Mouse (Mus musculus) right cerebral cortex, postnatal 4 days (tissue): Measurements from ENCODE around the gene Mfsd2a.

ENCODE experiments used
- DNase-seq: peaks from one replicate; pipeline ENCODE4 v3.0.0-alpha.2; 2022

The Mfsd2a gene

DNA sequence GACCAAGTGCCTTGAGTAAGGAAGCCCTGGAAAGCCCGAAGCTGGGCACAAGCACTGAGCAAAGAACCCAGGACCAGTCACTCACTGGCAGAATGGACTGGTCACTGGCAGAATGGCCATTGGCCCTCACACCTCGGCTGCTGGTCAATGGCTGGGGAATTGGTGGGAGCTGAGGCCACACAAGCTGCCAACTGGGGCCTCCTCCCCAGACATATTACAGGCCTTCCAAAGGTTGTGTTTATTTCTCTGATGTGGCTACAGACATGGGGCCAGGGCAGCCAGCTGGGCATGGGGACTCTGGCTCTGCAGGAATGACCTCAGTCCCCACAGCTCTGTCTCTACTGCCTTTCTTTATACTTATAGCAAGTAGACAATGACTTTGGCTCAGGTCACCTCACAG, 17.9 kb upstream of the Mfsd2a start:
- no peak for DNase-seq

DNA sequence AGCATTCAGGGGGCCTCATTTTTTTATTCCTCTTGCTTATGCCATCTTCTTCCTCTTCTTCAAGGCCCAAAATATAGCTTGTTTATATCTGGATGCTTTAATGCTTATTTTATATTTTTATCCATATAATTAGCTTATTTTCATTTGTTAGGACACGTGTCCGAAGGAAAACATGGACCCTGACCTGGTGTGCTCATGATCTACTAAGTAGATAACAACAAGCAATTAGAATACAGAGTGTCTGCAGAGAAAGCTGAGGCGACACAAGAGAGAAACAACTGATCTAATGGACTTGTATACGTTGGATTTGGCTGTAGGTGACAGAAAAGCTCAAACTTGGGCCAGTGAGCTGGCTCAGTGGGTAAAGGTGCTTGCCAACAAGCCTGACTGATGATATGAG, 15.9 kb upstream of the Mfsd2a start:
- DNase-seq: no peak

DNA sequence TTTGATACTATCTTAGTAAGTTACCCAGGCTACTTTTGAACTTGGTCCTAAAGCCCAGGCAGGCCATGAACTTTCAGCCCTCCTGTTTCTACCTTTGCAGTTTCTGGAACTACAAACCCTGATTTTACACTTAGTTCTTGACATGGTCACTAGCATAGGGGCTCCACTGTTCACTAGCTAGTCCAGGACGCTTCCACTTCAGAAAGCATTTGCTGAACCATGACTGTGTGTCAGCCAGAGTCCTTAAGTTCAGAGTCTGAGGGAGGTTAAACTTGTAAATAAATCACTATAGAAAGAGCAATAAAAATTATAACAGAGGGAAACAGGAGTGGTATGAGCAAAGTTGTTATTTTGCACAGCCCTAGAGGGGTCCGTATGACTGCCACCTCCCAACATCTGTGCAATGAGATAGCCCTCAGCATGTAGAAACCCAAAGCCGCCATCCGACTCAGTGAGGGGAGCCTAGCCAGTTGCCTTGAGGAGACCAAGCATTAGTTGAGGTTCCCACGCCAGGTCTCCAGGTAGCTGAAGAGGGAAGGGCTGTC, 14.1 kb upstream of the Mfsd2a start:
- no peak for DNase-seq

DNA sequence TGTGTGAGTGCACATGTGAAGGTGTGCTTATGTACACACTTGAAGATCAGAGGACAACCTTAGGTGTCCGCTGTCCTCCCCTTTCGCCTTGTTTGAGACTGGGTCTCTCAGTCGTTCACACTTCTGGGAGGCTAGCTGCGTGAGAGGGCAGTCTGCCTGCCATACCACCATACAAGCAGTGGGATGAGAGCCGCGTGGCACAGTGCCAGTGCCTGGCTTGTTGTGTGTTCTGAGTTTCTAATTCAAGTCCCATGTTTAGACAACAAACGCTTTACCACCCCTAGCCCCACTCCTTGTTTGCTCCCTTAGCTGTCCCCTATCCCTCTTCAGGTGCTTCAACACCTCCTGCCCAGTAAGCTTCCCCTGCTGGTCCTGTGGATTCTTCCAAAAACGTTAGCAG, 11.1 kb upstream of the Mfsd2a start:
- no peak for DNase-seq

DNA sequence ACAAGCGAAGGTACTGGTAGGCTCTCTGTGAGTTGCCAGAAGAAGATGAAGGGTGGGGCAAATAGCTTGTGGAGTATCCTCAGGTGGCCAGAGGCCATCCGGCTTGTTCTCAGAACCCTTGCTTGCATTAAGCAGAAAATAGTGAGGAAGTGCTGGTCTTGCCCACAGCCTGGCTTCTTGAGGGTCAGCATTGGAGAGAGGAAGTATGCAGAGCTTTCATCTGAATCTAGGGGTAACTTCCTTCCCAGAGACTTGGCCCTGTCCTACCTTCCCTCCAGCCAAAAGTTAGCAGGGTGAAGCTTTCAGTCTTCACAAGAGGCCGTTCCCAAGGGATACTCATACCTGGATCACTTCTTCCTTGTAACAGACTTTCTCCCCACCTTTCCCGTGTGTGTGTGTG, 10.7 kb upstream of the Mfsd2a start:
- no peak for DNase-seq

DNA sequence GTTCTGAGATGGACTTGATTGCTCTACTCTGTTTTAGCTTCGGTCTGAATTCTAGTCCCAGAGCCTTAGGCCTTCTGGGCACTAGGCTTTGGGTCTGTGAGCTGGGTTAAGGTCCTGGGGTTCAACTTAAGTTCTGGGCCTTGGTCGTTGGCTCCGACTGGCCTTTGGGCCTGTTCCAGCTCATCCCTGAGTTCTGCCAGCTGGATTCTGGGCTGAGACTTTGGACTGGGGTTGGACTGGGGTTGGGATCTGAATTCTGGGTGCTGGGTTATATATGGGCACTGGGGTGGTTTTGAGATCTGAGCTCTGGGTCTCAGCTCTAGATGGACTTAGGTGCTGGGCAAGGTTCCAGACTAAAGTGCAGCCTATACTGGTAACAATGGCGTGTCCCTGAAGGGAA, 10.2 kb upstream of the Mfsd2a start:
- no peak for DNase-seq

DNA sequence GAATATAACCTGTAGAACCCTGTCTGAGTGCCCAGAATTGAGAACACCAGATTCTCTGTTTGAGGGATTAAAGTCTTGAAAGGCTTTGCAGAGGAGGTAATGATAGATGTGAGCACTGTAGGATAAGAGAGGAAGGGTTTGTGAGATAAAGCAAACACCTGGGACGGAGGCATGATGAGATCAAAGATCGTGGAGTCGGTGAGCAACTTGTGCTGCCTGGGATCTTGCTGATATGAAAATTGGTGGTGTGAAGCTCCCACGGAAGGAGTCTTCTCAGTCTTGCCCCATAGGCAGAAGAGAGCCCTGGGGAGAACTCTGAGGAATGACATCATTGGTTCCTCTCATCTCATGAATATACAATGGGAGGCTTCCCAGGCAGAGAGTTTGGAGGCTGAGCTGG, 7.1 kb upstream of the Mfsd2a start:
- no peak for DNase-seq

DNA sequence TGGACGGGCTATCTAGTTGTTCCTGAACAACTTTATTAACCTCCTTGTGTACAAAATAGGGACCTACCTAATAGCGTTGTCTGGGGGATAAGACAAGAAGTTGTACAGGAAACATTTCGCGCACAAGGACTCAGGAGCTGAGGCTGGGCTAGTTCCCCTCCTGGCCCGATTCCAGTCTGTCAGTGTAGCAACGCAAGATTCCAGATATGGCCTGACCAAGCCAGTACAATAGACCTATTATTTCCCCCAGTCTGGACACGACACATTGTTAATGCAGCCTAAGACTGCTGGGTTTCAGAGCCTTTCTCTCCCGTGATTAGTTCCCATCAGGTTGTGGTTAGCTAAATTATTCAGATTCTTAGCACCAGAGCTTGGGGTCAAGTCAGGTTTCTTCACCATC, 1.8 kb upstream of the Mfsd2a start:
- no peak for DNase-seq

DNA sequence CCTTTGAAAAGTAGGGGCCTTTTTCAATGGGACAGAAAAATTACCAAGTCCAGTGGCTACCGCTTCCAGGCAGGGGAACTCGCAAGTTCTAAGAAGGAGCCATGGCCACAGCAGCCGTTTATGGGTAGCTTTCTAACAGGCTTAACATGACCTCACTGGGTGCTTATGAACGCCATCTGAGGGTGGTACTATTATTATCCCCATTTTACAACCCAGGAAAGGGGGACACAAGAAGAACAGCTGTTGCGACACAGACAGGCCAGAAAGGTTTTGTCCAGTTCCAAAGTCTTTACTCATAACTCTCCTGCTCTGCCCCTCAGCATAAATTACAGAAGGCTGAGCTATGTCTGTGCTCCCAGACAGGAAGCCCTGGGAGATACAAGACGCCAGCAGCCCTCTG, 601 bp upstream of the Mfsd2a start:
- DNase-seq: no peak

DNA sequence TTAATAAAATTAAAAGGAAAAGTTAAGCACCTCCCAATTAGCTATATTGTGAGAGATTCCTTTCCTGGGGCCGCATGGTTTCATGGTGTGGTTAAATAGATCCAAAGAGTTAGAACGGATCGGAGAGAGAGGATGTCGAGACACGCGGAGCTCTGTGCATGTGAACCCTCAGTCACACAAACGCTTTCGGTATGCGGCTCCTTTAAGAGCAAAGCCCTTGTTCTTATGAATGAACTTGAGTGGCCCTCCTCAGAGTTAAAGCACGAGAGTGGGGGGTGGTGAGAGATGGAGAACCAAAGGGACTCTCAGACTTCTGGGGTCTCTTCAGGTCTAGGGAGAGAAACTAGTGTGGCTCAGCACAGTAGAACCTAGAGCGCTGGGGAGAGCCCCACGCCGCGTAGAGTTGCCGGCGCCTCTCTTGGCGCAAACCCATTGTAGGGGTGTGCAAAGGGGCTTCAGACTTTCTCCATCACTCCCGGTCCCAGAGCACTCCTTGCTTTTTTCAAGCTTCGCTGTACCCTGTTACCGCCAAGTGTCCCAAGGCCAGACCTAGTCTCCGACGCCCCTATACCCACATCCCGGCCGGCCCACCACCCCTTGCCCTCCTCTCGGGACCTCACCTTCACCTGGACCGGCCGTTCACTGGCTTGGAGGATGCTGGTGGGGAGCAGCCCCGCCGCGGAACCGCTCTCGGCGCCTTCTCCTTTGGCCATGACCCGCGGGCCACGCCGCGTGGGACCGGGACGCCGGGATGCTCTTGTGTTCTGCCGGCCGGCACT, 478 bp downstream of the Mfsd2a start:
- DNase-seq: peak; percentile 27

DNA sequence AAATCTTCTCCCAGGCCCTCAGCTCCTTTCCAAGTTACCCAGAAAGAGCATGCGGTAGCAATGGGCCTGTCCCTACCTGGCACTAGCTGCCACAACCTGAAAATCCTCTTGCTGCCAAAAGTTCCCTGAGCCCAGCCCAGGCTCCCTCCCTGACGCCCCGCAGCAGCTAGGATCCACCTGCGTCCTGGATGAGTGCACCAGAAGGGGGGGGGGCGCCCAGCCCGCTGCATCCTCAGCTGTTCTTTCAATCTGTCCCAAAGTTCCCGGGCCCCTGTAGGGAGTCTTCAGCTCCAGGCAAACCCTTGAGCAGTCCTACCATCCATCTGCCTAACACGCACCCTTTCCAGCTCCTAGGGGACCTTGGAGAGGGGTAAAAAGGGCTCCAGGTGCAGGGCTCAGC, 1.2 kb downstream of the Mfsd2a start:
- DNase-seq: no peak

DNA sequence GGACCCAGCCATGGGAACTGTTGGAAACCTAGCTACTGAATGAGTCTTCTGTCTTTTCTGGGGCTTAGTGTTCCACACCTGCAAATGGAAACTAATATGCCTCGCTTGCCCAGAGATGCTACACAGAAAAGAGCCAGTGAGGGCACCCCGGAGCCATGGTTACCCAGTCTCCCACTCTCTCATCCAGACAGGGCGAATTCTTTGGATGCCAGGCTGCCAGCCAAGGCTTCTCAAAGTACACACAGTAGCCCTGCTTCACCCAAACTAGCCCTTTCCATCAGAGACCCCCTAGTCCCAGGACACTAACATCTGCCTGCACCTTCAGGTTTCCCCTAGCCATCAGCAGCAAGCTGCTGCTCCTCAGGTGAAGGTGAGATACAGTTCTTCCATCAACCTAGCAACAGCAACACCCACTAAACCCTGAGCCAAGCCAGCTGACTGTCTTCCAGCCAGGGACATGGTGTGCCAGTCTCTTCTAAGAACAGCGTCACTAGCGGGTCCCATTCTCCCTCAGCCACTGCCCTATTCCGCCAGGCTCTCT, 2.4 kb downstream of the Mfsd2a start:
- DNase-seq: peak; percentile 33

DNA sequence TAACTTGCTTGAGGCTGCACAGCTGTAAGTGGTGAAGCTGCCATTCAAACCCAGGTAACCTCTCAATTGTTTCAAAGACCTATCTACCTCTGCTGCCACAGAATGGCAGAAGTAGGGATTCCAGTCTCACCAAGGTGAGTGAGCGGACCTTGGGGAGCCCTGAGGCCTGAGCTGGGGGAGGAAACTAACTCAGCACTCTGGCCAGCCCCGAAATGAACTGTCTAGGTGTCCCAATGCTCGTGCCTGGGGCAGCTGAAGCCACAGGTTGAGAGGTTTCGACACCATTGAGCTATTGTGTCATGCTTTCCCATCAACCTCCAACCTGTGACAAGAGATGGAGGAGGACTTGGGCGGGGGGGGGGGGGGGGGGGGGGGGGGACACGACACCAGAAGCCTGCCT, 4.7 kb downstream of the Mfsd2a start:
- DNase-seq: no peak

DNA sequence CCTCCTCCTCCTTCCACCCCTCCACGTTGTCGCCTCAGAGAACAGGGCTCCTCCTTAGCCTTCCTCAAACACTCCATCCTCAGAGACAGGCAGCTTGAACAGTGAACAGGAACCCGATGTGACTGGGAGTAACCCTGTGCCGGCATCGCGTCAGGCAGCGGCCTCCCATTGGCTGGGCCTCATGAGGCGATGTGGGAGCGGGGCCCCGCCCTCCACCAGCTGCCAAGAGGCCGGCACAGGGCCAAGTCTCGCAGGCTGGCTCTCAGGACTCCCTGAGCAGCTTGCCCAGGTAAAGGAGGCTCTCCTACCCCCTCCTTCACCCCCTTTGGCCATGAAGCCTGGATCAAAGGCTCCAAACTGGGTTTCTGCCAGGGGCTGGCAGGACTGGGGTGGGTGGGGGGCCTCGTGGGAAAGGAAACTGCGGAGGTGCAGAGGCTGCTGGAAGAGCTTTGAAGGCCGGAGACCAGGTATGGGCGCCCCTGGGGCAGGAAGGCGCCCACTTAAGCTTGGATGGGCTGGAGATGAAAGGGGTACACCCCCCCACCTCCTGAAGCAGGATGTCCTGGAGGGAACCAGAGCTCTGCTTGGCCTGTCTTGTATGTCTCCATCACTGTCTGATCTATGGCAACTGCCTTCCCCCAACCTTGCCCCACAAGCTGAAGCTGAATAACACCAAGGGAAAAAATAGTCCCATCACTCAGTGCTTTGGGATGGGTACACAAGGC, 5.4 kb downstream of the Mfsd2a start:
- peak; percentile 83 for DNase-seq

DNA sequence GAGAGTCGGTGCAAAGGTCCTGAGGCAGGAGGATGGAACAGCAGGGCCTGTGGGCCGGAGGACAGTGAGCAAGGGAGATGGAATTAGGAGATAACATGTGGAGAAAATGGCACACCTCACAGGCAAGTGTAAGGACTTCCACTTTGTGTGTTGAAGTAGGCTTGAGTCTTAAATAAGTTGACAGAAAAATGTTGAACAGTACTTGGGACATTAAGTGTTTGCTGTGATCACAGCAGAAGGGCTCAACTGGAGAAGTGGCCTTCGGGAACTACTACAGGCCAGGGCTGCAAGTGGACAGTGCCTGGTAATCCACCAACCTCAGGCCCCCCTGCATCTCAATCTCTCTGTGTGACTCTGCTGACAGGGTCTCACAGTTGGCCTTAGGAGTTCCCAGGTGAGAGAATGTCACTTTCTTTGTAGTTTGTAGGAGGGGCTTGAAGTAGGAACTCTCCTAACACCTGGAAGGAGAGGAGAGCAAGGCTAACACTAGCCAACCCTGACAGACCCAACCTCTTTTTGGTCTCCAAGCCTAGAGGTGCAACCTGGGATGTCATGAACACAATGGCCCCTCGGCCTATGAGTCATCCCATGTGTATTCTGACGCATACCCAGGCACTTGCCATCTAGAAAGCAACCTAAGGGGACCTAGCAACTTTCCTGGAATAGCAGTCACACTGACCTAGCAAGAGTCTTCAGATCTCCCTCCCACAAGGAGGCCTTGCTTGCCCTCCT, 6.1 kb downstream of the Mfsd2a start:
- DNase-seq: no peak

DNA sequence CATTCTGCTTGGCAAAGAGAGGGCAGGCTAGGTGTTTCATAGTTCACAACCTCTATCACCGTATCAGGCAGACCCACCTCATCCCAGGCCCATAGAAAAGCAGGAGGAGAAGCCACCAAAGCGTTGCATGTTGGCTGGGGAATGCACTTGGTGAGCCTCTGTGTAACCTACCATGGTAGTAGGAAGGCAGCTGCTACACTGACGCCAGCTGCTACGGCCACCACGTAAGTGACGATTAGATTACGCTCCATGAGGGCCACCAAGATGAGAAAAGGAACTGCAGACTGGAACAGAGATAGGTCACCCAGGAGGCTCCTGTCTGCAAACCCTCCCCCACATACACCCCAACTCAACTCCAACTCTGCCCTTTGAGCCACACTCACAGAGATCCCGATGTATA, 11.9 kb downstream of the Mfsd2a start:
- no peak for DNase-seq

DNA sequence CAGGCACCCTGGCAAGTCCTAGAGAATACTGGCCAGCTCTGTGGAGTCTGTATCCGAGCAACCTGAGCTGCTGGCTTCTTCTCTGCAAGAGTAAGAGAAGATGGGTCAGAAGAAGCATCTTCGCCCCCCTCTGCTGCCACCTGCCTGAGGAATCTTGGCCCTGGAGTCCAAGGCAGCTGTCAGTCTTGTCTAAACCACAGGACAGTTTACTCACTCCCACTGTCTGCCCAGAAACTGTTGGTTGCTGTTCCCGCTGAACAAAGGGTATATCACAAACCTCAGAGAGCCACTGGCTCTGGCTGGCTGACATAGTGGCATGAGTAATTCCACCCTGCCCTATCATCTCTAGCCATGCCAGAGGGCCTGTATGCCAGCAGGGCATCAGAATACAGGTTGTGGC, 13.8 kb downstream of the Mfsd2a start:
- no peak for DNase-seq

DNA sequence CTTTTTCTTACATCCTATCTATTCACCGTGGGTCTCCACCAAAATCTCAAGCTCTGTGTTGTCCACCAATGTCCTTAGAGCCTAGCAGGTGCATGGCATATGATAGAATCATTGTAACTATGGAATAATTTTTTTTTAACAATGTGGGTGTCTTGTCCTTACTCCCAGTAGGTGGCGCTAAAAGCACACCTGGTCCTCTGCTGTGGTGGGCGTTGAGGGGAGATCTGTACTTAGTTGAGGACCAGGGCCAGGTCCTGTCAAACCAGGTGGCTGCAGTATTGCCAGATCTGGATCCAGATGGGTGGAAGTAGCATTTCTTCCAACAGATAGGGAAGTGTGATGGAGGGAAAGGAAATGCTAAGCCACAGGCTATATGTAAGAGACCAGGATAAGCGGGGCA, 16.6 kb downstream of the Mfsd2a start:
- no peak for DNase-seq

DNA sequence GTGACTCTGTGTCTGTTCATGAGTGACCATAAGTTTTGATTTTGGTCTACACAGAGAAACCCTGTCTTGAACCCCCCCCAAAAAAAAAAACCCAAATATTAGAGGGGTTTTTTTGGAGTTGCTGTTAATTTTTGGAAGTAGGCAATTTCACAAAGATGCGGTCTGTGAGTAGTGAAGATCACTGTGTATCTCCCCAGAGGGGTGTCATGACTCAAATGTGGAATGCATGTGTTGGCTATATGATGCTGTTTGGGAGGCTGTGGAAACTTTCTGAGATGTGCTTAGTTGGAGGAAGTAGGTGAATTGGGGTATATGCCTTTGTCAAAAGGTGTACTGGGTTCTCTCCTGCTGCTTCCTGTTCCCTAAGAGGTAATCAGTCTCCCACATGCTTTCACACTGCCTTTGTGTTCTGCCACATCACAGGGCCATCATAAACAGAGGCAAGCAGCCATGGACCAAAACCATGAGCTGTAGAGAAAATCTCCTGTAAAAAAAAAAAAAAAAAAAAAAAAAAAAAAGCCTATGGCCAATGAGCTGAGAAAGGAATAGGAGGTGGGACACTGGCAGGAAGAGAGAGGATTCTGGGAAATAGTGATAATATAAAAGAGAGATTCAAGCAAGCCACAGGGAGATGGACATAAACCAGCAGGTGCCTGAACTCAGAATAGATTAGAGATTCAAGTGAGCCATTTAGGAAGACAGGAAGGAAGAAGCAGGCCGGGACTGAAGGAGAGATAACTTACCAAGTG, 21.8 kb downstream of the Mfsd2a start:
- DNase-seq: no peak

DNA sequence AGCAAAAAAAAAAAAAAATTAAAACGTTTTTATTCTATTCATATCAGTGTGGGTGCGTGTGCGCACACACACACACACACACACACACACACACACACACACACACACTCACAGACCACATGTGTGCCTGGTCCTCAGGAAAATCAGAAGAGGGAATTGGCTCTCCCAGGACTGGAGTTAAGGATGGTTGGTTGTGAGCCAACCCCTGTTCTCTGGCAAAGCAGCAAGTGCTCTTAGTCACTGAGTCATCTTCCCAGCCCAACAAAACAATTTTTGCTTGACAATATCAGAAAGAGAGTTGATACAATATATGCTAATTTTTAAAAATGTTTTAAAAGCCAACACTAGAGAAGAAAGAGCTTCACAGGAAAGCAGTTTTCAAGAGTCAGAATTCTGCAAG, 23.5 kb downstream of the Mfsd2a start:
- DNase-seq: no peak

DNA sequence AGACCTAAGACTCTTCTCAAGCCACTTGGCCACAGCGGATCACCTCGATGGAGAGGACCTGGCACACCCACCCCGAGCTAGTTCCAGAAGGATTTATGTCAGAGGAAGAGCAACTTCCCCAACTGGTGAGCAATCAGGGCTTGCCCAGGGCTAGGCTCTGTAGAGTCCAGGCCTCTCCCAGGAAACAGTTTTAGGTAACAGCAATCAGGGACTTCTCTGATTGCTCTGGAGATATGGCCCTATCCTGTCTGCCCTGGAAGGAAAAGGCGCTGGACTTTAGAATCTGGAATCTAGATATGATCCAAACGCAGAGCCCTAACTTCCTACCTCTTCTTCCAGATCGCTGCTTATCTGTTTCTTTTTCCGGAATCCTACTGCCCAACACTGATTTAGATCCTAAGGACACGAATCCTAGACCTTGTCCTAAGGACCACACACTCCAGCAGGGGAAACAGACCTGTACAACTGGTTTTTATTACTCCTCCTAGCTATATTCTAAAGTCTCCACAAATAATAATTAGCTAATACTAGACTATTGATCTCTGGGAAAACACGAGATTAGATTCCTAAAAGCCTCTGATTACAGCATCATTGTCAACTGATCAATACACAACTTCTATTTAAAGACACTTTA, 25.4 kb downstream of the Mfsd2a start:
- no peak for DNase-seq

DNA sequence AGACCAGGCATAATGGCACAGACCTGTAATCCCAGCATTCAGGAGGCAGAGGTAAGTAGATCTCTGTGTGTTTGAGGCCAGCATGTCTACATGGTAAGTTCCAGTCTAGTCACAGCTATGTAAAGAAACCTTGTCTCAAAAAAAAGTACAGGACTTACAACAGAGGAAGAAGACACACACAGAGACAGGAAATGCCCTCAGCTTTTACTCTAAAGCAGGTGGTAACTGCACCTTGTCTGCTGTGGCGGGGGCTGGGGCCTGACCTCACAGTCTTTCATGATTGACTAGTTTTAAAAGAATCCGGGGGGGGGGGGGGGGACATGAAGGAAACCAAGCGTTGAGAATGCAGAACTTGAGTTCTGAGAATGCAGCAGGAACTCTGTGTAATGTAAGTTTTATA, 27.1 kb downstream of the Mfsd2a start:
- DNase-seq: no peak
